Mouse (Mus musculus) hematopoietic stem cell, adult 5-6 weeks (primary cell): Measurements from ENCODE around the gene Vmn2r61. TPM values are rescaled to one million over a fixed set of nuclear protein-coding genes. Genes with fewer than 3 reads are reported as not detected.

Experiments
- ATAC-seq, 2 experiments: fragments of 125-278 bp in 1 of 2; replicated peaks in 1 of 2; 2 replicates each; pipeline ENCODE4 v1.8.0; 2016 to 2017; ENCODE audit warnings: inconsistent platforms in 2 of 2, mild to moderate bottlenecking in 2 of 2, moderate number of reproducible peaks in 2 of 2, low read depth in 1 of 2, moderate TSS enrichment in 1 of 2; ENCODE audit not compliant: low FRiP score in 2 of 2, poor library complexity in 2 of 2, severe bottlenecking in 2 of 2, insufficient read depth in 1 of 2, low TSS enrichment in 1 of 2
- total RNA-seq: library from RNA; stranded (forward); fragments of 172-1452, 232-1000 nt; gene quantifications from 2 replicates; pipeline ENCODE4 v1.2.3, GENCODE M21; 2017

Gene Vmn2r61
- not detected in 2 replicates for total RNA-seq

DNA sequence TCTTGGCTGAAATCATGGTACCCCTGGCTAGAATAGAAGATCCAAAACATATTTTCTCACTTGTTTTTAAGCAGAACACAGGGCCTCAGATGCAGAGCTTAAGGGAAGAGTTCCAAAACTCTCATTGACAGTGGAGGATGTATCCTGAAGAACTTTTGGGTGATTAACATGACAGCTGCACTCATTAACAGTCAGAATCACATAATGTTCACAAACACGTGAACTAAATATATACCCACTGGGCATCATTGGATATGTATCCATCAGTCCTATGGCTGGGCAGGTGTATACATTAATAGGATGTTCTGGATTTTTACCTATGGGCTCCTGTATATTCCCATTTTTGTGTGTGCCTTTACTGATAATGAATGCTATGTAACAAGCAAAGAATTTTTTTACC is at the start of gene Vmn2r61:
Gene Vmn2r61 (plus strand): TSS at position 301 of the 400 bp plus-strand sequence.
- no peak for ATAC-seq

Other genes starting within 250 kb of the Vmn2r61 start
- not detected in 2 replicates for gene Vmn2r59, start 201.0 kb upstream of the Vmn2r61 start, total RNA-seq
- 0.10 TPM in 1 of 2 replicates, not detected in the other for gene Vmn2r60, start 152.3 kb upstream of the Vmn2r61 start, total RNA-seq
- gene 4933421I07Rik, start 188.1 kb downstream of the Vmn2r61 start, total RNA-seq: not detected in 2 replicates
- 58.7 and 67.5 TPM in 2 replicates for gene Zfp141, start 245.7 kb downstream of the Vmn2r61 start, total RNA-seq